Mouse (Mus musculus): ENCODE measurements around the gene Armt1. TPM values are rescaled to one million over a fixed set of nuclear protein-coding genes. Genes with fewer than 3 reads are reported as not detected.

Armt1 gene
- polyA plus RNA-seq, 1 experiment from 2014 or later: 10.3 TPM

- H3K27me3 ChIP-seq: no peaks in the 10 kb centered on the region
- no peak overlapping the region for H3K9ac ChIP-seq
- no peaks in the 10 kb centered on the region for H3K4me1 ChIP-seq (replicated peaks)
- WGBS: 100% methylated on average over 2 of the region's 2 CpGs
- H3K4me3 ChIP-seq: no peak overlapping the region
- H3K9me3 ChIP-seq: no peaks in the 10 kb centered on the region
- peaks cover 3% of the 10 kb centered on the region for H3K36me3 ChIP-seq
- H3K4me2 ChIP-seq: no peak overlapping the region
- no peak overlapping the region for H3K27ac ChIP-seq (replicated peaks)
- ATAC-seq (ENCODE audit: low FRiP score, low read depth): no peak
Observed at GRCm38 (mm10) chr10:4460201-4460600, 27.9 kb downstream of the Armt1 start.

DNA sequence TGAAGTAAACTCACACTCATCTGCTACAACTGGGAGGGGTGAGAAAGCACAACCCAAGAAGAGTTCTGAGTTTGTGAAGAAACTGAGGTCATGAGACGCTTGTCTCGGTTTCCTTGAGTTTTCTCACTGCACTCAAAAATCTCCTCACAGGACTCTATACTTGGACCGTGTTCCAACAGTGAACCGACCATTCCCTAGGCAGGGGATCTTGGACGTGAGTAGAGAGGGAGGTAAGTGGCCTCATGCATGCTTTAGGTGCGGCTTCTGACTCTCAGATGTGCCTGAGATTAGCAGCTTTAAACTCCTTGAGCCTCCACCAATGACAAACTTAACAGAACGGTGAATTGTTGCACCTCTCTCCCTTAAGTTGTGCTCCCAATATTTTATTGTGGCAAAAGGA lies 33.5 kb downstream of the Armt1 start:
- H3K4me1 ChIP-seq (replicated peaks): no peaks in the 10 kb centered on the region
- WGBS: 81% methylated on average over 7 of the region's 7 CpGs
- ATAC-seq (ENCODE audit: low FRiP score, low read depth): no peak

DNA sequence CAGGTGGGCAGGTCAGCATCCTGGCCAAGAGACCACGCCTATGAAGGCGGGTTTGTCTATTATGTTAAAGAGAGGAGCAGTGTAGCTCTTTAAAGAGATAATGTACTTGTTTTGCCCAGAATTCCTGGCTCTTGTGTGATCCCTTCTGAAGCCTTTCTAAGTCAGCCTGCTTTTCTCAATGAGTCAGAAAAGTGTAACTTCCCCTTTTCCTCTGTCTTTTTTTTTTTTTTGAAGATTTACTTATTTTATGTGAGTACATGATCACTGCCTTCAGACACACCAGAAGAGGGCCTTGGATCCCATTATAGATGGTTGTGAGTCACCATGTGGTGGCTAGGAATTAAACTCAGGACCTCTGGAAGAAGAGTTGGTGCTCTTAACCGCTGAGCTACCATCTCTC lies 37.1 kb downstream of the Armt1 start:
- H3K9me3 ChIP-seq: no peaks in the 10 kb centered on the region
- ATAC-seq (ENCODE audit: low FRiP score, low read depth): no peak
- H3K9ac ChIP-seq: no peak overlapping the region
- H3K4me2 ChIP-seq: no peak overlapping the region
- H3K36me3 ChIP-seq: no peaks in the 10 kb centered on the region
- WGBS: 90% methylated on average over 3 of the region's 3 CpGs
- no peak overlapping the region for H3K27ac ChIP-seq (replicated peaks)
- H3K27me3 ChIP-seq: no peaks in the 10 kb centered on the region
- H3K4me1 ChIP-seq (replicated peaks): no peaks in the 10 kb centered on the region
- no peak overlapping the region for H3K4me3 ChIP-seq

More for the DNA sequence above, 33.5 kb downstream of the Armt1 start:
- H3K27ac ChIP-seq (replicated peaks): no peak overlapping the region
- H3K9ac ChIP-seq: no peak overlapping the region
- H3K4me2 ChIP-seq: no peak overlapping the region
- H3K27me3 ChIP-seq: no peaks in the 10 kb centered on the region
- no peaks in the 10 kb centered on the region for H3K9me3 ChIP-seq
- no peak overlapping the region for H3K4me3 ChIP-seq
- no peaks in the 10 kb centered on the region for H3K36me3 ChIP-seq

- no peak overlapping the region for H3K27ac ChIP-seq (replicated peaks)
- no peaks in the 10 kb centered on the region for H3K9me3 ChIP-seq
- H3K4me1 ChIP-seq (replicated peaks): no peaks in the 10 kb centered on the region
- ATAC-seq (ENCODE audit: low FRiP score, low read depth): no peak
- no peak overlapping the region for H3K9ac ChIP-seq
- H3K27me3 ChIP-seq: no peaks in the 10 kb centered on the region
- H3K36me3 ChIP-seq: no peaks in the 10 kb centered on the region
- no peak overlapping the region for H3K4me2 ChIP-seq
- 93% methylated on average over 11 of the region's 11 CpGs for WGBS
- H3K4me3 ChIP-seq: no peak overlapping the region
Observed at GRCm38 (mm10) chr10:4473591-4473993, 41.3 kb downstream of the Armt1 start.

GRCm38 (mm10) chr10:4475431-4475830 lies 43.2 kb downstream of the Armt1 start:
- H3K4me3 ChIP-seq: no peak overlapping the region
- H3K36me3 ChIP-seq: no peaks in the 10 kb centered on the region
- no peaks in the 10 kb centered on the region for H3K27me3 ChIP-seq
- WGBS: 74% methylated on average over 3 of the region's 3 CpGs
- H3K4me2 ChIP-seq: no peak overlapping the region
- H3K4me1 ChIP-seq (replicated peaks): no peaks in the 10 kb centered on the region
- H3K9ac ChIP-seq: no peak overlapping the region
- ATAC-seq (ENCODE audit: low FRiP score, low read depth): no peak
- H3K27ac ChIP-seq (replicated peaks): no peak overlapping the region
- no peaks in the 10 kb centered on the region for H3K9me3 ChIP-seq

GRCm38 (mm10) chr10:4476604-4477003 lies 44.3 kb downstream of the Armt1 start:
- Histone ChIP-seq H3K9me3 (no peaks in the 10 kb centered on the region), H3K9ac (no peak overlapping the region), H3K36me3 (no peaks in the 10 kb centered on the region)

GRCm38 (mm10) chr10:4480929-4481328 lies 48.7 kb downstream of the Armt1 start:
- 64% methylated on average over 3 of the region's 3 CpGs for WGBS
- H3K4me1 ChIP-seq (replicated peaks): no peaks in the 10 kb centered on the region
- ATAC-seq (ENCODE audit: low FRiP score, low read depth): no peak
- H3K4me3 ChIP-seq: no peak overlapping the region
- no peaks in the 10 kb centered on the region for H3K36me3 ChIP-seq
- H3K27me3 ChIP-seq: no peaks in the 10 kb centered on the region
- H3K27ac ChIP-seq (replicated peaks): no peak overlapping the region
- H3K4me2 ChIP-seq: no peak overlapping the region
- no peaks in the 10 kb centered on the region for H3K9me3 ChIP-seq
- H3K9ac ChIP-seq: no peak overlapping the region

More at GRCm38 (mm10) chr10:4476604-4477003, 44.3 kb downstream of the Armt1 start:
- H3K4me3 ChIP-seq: no peak overlapping the region
- no peaks in the 10 kb centered on the region for H3K4me1 ChIP-seq (replicated peaks)
- WGBS: 98% methylated on average over 5 of the region's 5 CpGs
- H3K4me2 ChIP-seq: no peak overlapping the region
- no peaks in the 10 kb centered on the region for H3K27me3 ChIP-seq
- no peak for ATAC-seq (ENCODE audit: low FRiP score, low read depth)
- H3K27ac ChIP-seq (replicated peaks): no peak overlapping the region

DNA sequence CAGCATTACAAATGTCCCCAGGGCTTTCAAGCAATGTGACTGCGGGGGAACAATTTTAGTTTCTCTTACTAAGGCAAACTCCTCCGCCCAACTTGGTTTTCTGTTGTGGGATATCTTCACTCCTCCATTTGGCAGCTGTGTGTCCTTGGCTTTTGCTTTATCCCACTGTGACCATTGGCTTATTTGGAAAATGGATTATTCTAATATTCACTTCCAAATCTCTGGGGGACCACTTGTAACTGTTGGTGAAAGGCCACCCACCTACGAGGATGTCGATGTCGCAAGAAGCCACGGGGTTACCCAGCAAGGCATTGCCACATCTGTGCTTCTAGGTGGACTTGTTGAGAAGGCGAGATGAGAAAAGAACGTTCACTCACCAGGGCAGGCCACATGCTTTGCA lies 49.4 kb downstream of the Armt1 start:
- H3K36me3 ChIP-seq: no peaks in the 10 kb centered on the region
- H3K9me3 ChIP-seq: no peaks in the 10 kb centered on the region
- WGBS: 89% methylated on average over 8 of the region's 8 CpGs
- H3K4me1 ChIP-seq (replicated peaks): no peaks in the 10 kb centered on the region
- H3K27me3 ChIP-seq: no peaks in the 10 kb centered on the region
- no peak overlapping the region for H3K27ac ChIP-seq (replicated peaks)
- no peak overlapping the region for H3K4me2 ChIP-seq
- ATAC-seq (ENCODE audit: low FRiP score, low read depth): no peak
- no peak overlapping the region for H3K9ac ChIP-seq
- H3K4me3 ChIP-seq: no peak overlapping the region

DNA sequence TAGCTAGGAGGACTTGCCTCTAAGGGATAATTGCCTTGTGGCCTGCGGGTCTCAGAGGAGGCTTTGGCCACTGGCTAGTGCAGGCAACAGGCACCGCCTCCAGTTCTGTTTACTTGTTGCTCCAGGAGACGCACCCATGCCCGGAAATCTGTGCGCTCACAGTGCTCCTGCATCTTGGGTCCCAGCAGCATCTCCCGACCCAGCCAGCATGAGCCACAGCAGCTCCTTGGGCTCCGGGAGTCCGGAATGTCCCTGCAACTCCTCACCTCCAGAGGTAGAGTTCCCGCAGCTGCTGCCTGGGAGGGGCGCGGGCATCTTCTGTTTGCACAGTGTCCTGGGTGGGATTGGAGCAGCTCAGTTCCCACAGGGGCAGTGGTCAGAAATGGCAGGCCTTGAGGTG lies 50.1 kb downstream of the Armt1 start, which contains the start of gene Ccdc170:
Gene Ccdc170, plus strand, starts transcription at position 148 of the 400 bp plus-strand sequence.
- Histone ChIP-seq H3K36me3 (no peaks in the 10 kb centered on the region), H3K27ac (replicated peaks) (no peak within 1 kb of the TSS), H3K4me2 (no peak within 1 kb of the TSS), H3K4me1 (replicated peaks) (no peaks in the 10 kb centered on the region), H3K27me3 (no peaks in the 10 kb centered on the region), H3K9me3 (no peaks in the 10 kb centered on the region), H3K4me3 (no peak within 1 kb of the TSS), H3K9ac (no peak within 1 kb of the TSS)
- no peak for ATAC-seq (ENCODE audit: low FRiP score, low read depth)
- 46% methylated on average over 11 of the region's 11 CpGs for WGBS

DNA sequence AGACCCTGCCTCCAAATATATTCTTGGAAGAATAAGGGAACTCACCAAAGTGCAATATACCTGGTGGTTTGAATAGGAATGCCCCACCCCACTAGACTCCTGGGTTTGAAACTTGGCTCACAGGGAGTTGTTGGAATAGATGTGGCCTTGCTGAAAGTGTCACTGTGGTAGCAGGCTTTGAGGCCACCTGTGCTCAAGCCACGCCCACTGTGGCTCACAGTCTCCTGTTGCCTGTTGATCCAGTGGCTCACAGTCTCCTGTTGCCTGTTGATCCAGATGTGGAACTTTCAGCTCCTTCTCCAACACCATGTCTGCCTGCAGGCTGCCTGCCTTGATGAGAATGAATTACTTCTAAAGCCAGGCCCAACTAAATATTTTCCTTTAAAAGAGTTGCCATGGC lies 51.6 kb downstream of the Armt1 start:
- 83% methylated on average over 1 of the region's 1 CpGs for WGBS
- Histone ChIP-seq H3K4me1 (replicated peaks) (no peaks in the 10 kb centered on the region), H3K9me3 (no peaks in the 10 kb centered on the region), H3K27ac (replicated peaks) (no peak overlapping the region), H3K36me3 (no peaks in the 10 kb centered on the region), H3K27me3 (no peaks in the 10 kb centered on the region), H3K4me2 (no peak overlapping the region), H3K4me3 (no peak overlapping the region), H3K9ac (no peak overlapping the region)
- no peak for ATAC-seq (ENCODE audit: low FRiP score, low read depth)

DNA sequence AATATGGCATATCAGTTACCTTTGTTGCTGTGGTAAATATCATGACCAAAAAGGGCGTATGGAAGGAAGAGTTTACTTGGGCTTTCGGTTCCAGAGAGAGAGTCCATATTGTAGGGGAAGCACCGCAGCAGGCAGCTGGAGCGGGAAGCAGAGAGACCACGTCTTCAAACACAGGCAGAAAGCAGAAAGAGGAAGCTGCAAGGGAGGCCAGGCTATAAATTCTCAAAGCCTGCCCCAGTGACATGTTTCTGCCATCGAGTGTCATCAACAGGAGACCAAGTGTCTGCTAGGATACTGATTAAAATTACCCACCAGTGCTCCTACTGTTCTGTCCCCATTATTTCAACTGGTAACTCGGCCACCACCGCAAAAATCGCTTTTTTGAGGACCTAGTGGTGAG lies 52.7 kb downstream of the Armt1 start:
- no peak overlapping the region for H3K27ac ChIP-seq (replicated peaks)
- no peaks in the 10 kb centered on the region for H3K4me1 ChIP-seq (replicated peaks)
- no peak overlapping the region for H3K4me3 ChIP-seq
- 83% methylated on average over 9 of the region's 9 CpGs for WGBS
- no peak for ATAC-seq (ENCODE audit: low FRiP score, low read depth)
- no peaks in the 10 kb centered on the region for H3K9me3 ChIP-seq
- H3K9ac ChIP-seq: no peak overlapping the region
- no peak overlapping the region for H3K4me2 ChIP-seq
- no peaks in the 10 kb centered on the region for H3K36me3 ChIP-seq
- H3K27me3 ChIP-seq: no peaks in the 10 kb centered on the region

DNA sequence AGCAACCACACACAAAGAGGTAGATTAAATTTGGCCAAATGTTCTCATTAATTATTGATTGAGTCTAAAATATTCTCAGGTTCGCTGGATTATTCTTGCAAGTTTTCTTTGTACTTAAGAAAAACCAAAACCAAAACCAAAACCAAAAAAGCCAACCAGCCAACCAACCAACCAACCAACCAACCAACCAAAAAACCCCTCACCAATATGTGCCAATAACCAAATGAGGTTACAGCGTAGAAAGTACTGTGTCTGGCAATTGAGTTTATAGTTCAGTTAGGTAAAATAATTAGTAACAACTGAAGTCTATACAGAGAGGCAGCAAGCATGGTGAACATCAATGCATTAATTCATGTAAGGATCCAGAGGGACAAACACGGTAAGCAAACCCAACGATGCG lies 57.6 kb downstream of the Armt1 start:
- WGBS: 74% methylated on average over 5 of the region's 5 CpGs
- H3K4me2 ChIP-seq: no peak overlapping the region
- no peak overlapping the region for H3K27ac ChIP-seq (replicated peaks)
- H3K9me3 ChIP-seq: no peaks in the 10 kb centered on the region
- no peaks in the 10 kb centered on the region for H3K36me3 ChIP-seq
- H3K4me3 ChIP-seq: no peak overlapping the region
- no peaks in the 10 kb centered on the region for H3K27me3 ChIP-seq
- no peak overlapping the region for H3K9ac ChIP-seq
- H3K4me1 ChIP-seq (replicated peaks): no peaks in the 10 kb centered on the region
- ATAC-seq (ENCODE audit: low FRiP score, low read depth): no peak

- Histone ChIP-seq H3K4me1 (replicated peaks) (no peaks in the 10 kb centered on the region), H3K9ac (no peak overlapping the region), H3K27ac (replicated peaks) (no peak overlapping the region), H3K27me3 (no peaks in the 10 kb centered on the region), H3K4me3 (no peak overlapping the region), H3K36me3 (no peaks in the 10 kb centered on the region), H3K4me2 (no peak overlapping the region), H3K9me3 (no peaks in the 10 kb centered on the region)
- WGBS: 63% methylated on average over 3 of the region's 3 CpGs
- ATAC-seq (ENCODE audit: low FRiP score, low read depth): no peak
Observed at GRCm38 (mm10) chr10:4491281-4491680, 59.0 kb downstream of the Armt1 start.
